Mouse (Mus musculus) left cerebral cortex, postnatal 14 days (tissue): ENCODE results near the gene Gm8369. TPM values are rescaled to one million over a fixed set of nuclear protein-coding genes. Genes with fewer than 3 reads are reported as not detected.

ENCODE experiments used
- total RNA-seq, 2 experiments: library from RNA; stranded (reverse); gene quantifications; 2 replicates each; pipeline ENCODE4 v1.2.3; 2021

Gene Gm8369
- total RNA-seq, 2 experiments from 2014 or later = 0.31 to 0.53 TPM

Other genes with a start within 250 kb of the Gm8369 start
- gene Ms4a1, start 219.7 kb upstream of the Gm8369 start, total RNA-seq = under 1 TPM in 1 of 2 experiments, not detected in 1; 0.15 TPM
- gene Ms4a5, start 202.1 kb upstream of the Gm8369 start, total RNA-seq = not detected
- gene Ms4a14, start 171.5 kb upstream of the Gm8369 start, total RNA-seq = not detected
- under 1 TPM; 0.20 to 0.59 TPM for gene Ms4a7, start 149.8 kb upstream of the Gm8369 start, total RNA-seq
- gene Ms4a4a, start 110.4 kb upstream of the Gm8369 start, total RNA-seq = 1 to 10 TPM in 1 of 2 experiments, under 1 TPM in 1; 0.97 to 1.8 TPM
- gene Ms4a4c, start 81.2 kb upstream of the Gm8369 start, total RNA-seq = not detected
- not detected for gene Ms4a4b, start 42.4 kb upstream of the Gm8369 start, total RNA-seq
- gene Ms4a6c, start 16.6 kb upstream of the Gm8369 start, total RNA-seq = 1 to 10 TPM; 1.8 to 2.2 TPM
- gene Ms4a6b, start 30.6 kb downstream of the Gm8369 start, total RNA-seq = 1 to 10 TPM; 1.2 to 4.3 TPM
- gene Ms4a4d, start 50.9 kb downstream of the Gm8369 start, total RNA-seq = not detected
- under 1 TPM; 0.87 to 0.99 TPM for gene Ms4a6d, start 118.9 kb downstream of the Gm8369 start, total RNA-seq
- gene Ms4a2, start 137.8 kb downstream of the Gm8369 start, total RNA-seq = not detected
- gene Ms4a3, start 154.9 kb downstream of the Gm8369 start, total RNA-seq = not detected
- not detected for gene Oosp2, start 174.6 kb downstream of the Gm8369 start, total RNA-seq
- not detected for gene Oosp1, start 205.2 kb downstream of the Gm8369 start, total RNA-seq
- not detected for gene Oosp3, start 211.1 kb downstream of the Gm8369 start, total RNA-seq